In the genomic region with DNA sequence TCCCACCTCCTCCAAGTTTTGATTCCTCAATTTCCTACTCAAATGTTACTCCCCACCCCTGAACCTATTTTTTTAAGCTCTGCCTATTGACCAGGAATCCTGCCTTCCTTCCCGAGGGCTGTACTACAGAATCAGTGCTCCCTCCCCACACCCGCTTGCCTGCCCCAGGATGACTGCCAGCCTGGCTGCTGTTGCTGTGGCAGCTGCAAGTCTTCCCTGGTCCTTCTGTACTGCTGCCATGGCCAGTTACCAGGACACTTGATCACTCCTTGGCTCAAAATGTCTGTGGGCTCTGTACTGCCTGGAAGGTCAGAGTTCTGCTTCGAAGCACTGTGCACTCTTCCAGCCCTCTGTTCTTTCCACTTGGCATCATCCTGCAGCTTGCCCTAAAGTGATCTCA, we compare ENCODE assay signal across 11 mouse cellular contexts. TPM values are rescaled to one million over a fixed set of nuclear protein-coding genes. Genes with fewer than 3 reads are reported as not detected.
DNase-seq lines count a peak whose midpoint lies in the region; ATAC-seq and TF ChIP-seq lines count a peak whose summit lies in the region.
"Had no signal": no experiment of that assay in that cellular context is flagged by ENCODE, and none has a peak within 500 bp of the region (broad histone marks: within the 10 kb centered on the region; RNA-seq: fewer than 3 reads in every experiment).

No protein-coding gene starts in this region.

- no peak for ATAC-seq in cerebellum, adult (ENCODE audit: insufficient number of reproducible peaks, low FRiP score, low TSS enrichment)
- 0 out of 2 replicates have a peak, but pooled peaks have one; percentile 1 for ATAC-seq in erythroblast, adult 5-6 weeks (replicated peaks; ENCODE audit: low FRiP score, poor library complexity, severe bottlenecking)
- no peak for ATAC-seq in erythroid progenitor cell, adult 5-6 weeks (replicated peaks; ENCODE audit: low FRiP score, poor library complexity, severe bottlenecking)

- no peak for TF ChIP-seq CTCF in layer of hippocampus, adult 2 months (conservative IDR thresholded peaks at IDR 0.05)

- intact Hi-C loops in left cerebral cortex, postnatal 14 days (cut with DNase I): no loop called here

- no peak overlapping the region for H3K4me3 ChIP-seq in layer of hippocampus, adult 2 months

- DNase-seq in cerebellum, adult 11-12 months: peak; percentile 23
- peak; percentile 42 to 50 for DNase-seq in left cerebral cortex, postnatal 14 days (ENCODE audit: low spot score in 2 of 2)
- no peak for DNase-seq in left cerebral cortex, adult 11 months (ENCODE audit: low spot score)
- peak; percentile 31 to 37 for DNase-seq in layer of hippocampus, adult 2 months (ENCODE audit: low spot score in 2 of 2)
- no peak for DNase-seq in kidney, adult 11 months
- DNase-seq: B cell, adult 2 months; lung, adult 18-20 months had no signal

- H3K27ac ChIP-seq in layer of hippocampus, adult 2 months: peak overlapping the region; percentile 12; the same call in 1 of the 2 replicates

RNA-seq across cellular contexts. Expression of a gene that starts 4.6 kb away (rescaled TPM):
- not detected for total RNA-seq in left cerebral cortex, postnatal 14 days (2021)
- not detected in 2 replicates for total RNA-seq in erythroblast, adult 5-6 weeks (2015; ENCODE audit: low replicate concordance)
- total RNA-seq in erythroblast, adult 5-6 weeks (2017; ENCODE audit: low replicate concordance): 2.9 and 10.7 TPM in 2 replicates
- total RNA-seq in layer of hippocampus, adult 2 months (2021): under 1 TPM in 1 of 2 experiments, not detected in 1; 0.41 TPM
- total RNA-seq in erythroid progenitor cell, adult 5-6 weeks (2015; ENCODE audit: low replicate concordance): not detected in 2 replicates
- 1.2 and 2.3 TPM in 2 replicates for total RNA-seq in erythroid progenitor cell, adult 5-6 weeks (2017; ENCODE audit: low replicate concordance)

RNA-seq across cellular contexts. Expression of a gene that starts 7.5 kb away (rescaled TPM):
- total RNA-seq in left cerebral cortex, postnatal 14 days (2021): 10 to 100 TPM; 40.0 to 42.0 TPM
- 15.7 and 20.4 TPM in 2 replicates for total RNA-seq in erythroblast, adult 5-6 weeks (2015; ENCODE audit: low replicate concordance)
- total RNA-seq in erythroblast, adult 5-6 weeks (2017; ENCODE audit: low replicate concordance): 14.6 and 25.8 TPM in 2 replicates
- 10 to 100 TPM; 28.8 to 30.0 TPM for total RNA-seq in layer of hippocampus, adult 2 months (2021)
- total RNA-seq in erythroid progenitor cell, adult 5-6 weeks (2015; ENCODE audit: low replicate concordance): 25.2 and 34.8 TPM in 2 replicates
- 14.9 and 75.8 TPM in 2 replicates for total RNA-seq in erythroid progenitor cell, adult 5-6 weeks (2017; ENCODE audit: low replicate concordance)

RNA-seq across cellular contexts. Expression of a gene that starts 7.7 kb away (rescaled TPM):
- 10 to 100 TPM; 16.9 to 19.0 TPM for total RNA-seq in left cerebral cortex, postnatal 14 days (2021)
- 2.5 and 6.1 TPM in 2 replicates for total RNA-seq in erythroblast, adult 5-6 weeks (2015; ENCODE audit: low replicate concordance)
- 14.8 and 17.8 TPM in 2 replicates for total RNA-seq in erythroblast, adult 5-6 weeks (2017; ENCODE audit: low replicate concordance)
- 10 to 100 TPM; 21.1 to 22.2 TPM for total RNA-seq in layer of hippocampus, adult 2 months (2021)
- total RNA-seq in erythroid progenitor cell, adult 5-6 weeks (2015; ENCODE audit: low replicate concordance): 36.0 and 49.0 TPM in 2 replicates
- 79.1 and 92.9 TPM in 2 replicates for total RNA-seq in erythroid progenitor cell, adult 5-6 weeks (2017; ENCODE audit: low replicate concordance)

RNA-seq across cellular contexts. Expression of a gene that starts 25.9 kb away (rescaled TPM):
- 1 to 10 TPM in 1 of 2 experiments, under 1 TPM in 1; 0.90 to 2.7 TPM for total RNA-seq in left cerebral cortex, postnatal 14 days (2021)
- not detected in 2 replicates for total RNA-seq in erythroblast, adult 5-6 weeks (2015; ENCODE audit: low replicate concordance)
- 6.0 TPM in 1 of 2 replicates, not detected in the other for total RNA-seq in erythroblast, adult 5-6 weeks (2017; ENCODE audit: low replicate concordance)
- total RNA-seq in layer of hippocampus, adult 2 months (2021): 1 to 10 TPM in 1 of 2 experiments, under 1 TPM in 1; 0.54 to 2.2 TPM
- 10.5 TPM in 1 of 2 replicates, not detected in the other for total RNA-seq in erythroid progenitor cell, adult 5-6 weeks (2015; ENCODE audit: low replicate concordance)
- total RNA-seq in erythroid progenitor cell, adult 5-6 weeks (2017; ENCODE audit: low replicate concordance): 0.90 and 8.6 TPM in 2 replicates
- total RNA-seq: hematopoietic stem cell, adult 5-6 weeks had no signal

RNA-seq across cellular contexts. Expression of a gene that starts 30.7 kb away (rescaled TPM):
- 1 to 10 TPM; 3.6 to 5.6 TPM for total RNA-seq in left cerebral cortex, postnatal 14 days (2021)
- total RNA-seq in erythroblast, adult 5-6 weeks (2015; ENCODE audit: low replicate concordance): 4.4 TPM in 1 of 2 replicates, not detected in the other
- total RNA-seq in erythroblast, adult 5-6 weeks (2017; ENCODE audit: low replicate concordance): 3.8 and 7.0 TPM in 2 replicates
- 1 to 10 TPM; 3.6 to 5.2 TPM for total RNA-seq in layer of hippocampus, adult 2 months (2021)
- 3.4 and 11.2 TPM in 2 replicates for total RNA-seq in erythroid progenitor cell, adult 5-6 weeks (2015; ENCODE audit: low replicate concordance)
- 5.1 and 12.6 TPM in 2 replicates for total RNA-seq in erythroid progenitor cell, adult 5-6 weeks (2017; ENCODE audit: low replicate concordance)
- total RNA-seq: hematopoietic stem cell, adult 5-6 weeks had no signal

Comparison
In these comparisons a context has a peak if more than half of its experiments do, and no peak if none do; other contexts are left out.
1. DNase-seq: peak in cerebellum, adult 11-12 months (single experiment), left cerebral cortex, postnatal 14 days (2 of 2) and layer of hippocampus, adult 2 months (2 of 2); none in left cerebral cortex, adult 11 months (single experiment) and kidney, adult 11 months (single experiment).